Mouse (Mus musculus) MN1 (cell line): ENCODE results near the gene Urgcp.
A peak's percentile ranks its signal among the peaks of the same experiment; 100 is the strongest.
"Not testable (repeated sequence)": the region's sequence is repeated elsewhere in the genome, so short reads cannot be mapped to it uniquely, and the experiment has no call there.

ENCODE experiments used
- DNase-seq: peaks from one replicate; pipeline ENCODE4 v3.0.0-alpha.2; 2016; ENCODE audit warnings: low spot score

The Urgcp gene

GRCm38 (mm10) chr11:5761820-5762632 is at the start of gene Urgcp:
Urgcp (minus strand) TSS chr11:5762376.
- peak; percentile 98 for DNase-seq

GRCm38 (mm10) chr11:5809487-5809886 is 47.3 kb upstream of the Urgcp start:
- not testable (repeated sequence) for DNase-seq

GRCm38 (mm10) chr11:5807956-5808355 is 45.8 kb upstream of the Urgcp start:
- DNase-seq, result no peak

- no peak for DNase-seq
Observed at GRCm38 (mm10) chr11:5805711-5806110, 43.5 kb upstream of the Urgcp start.

- no peak for DNase-seq
Observed at GRCm38 (mm10) chr11:5804174-5804573, 42.0 kb upstream of the Urgcp start.

GRCm38 (mm10) chr11:5803551-5803981 is 41.4 kb upstream of the Urgcp start, which contains the start of gene Pgam2:
Pgam2 (minus strand) TSS chr11:5803733.
- no peak for DNase-seq

GRCm38 (mm10) chr11:5802457-5803217 is 40.5 kb upstream of the Urgcp start:
- DNase-seq, result no peak

GRCm38 (mm10) chr11:5802005-5802404 is 39.8 kb upstream of the Urgcp start:
- no peak for DNase-seq

- DNase-seq, result no peak
Observed at GRCm38 (mm10) chr11:5801511-5801910, 39.3 kb upstream of the Urgcp start.

- no peak for DNase-seq
Observed at GRCm38 (mm10) chr11:5799621-5800490, 37.7 kb upstream of the Urgcp start.

GRCm38 (mm10) chr11:5797928-5798327 is 35.8 kb upstream of the Urgcp start:
- DNase-seq, result no peak

- DNase-seq, result no peak
Observed at GRCm38 (mm10) chr11:5797371-5797770, 35.2 kb upstream of the Urgcp start.

GRCm38 (mm10) chr11:5796939-5797338 is 34.8 kb upstream of the Urgcp start:
- DNase-seq, result no peak

GRCm38 (mm10) chr11:5795706-5796105 is 33.5 kb upstream of the Urgcp start:
- DNase-seq, result peak; percentile 95

- peak; percentile 81 for DNase-seq
Observed at GRCm38 (mm10) chr11:5795290-5795689, 33.1 kb upstream of the Urgcp start.

- DNase-seq, result no peak
Observed at GRCm38 (mm10) chr11:5790431-5790830, 28.3 kb upstream of the Urgcp start.

GRCm38 (mm10) chr11:5789754-5790333 is 27.7 kb upstream of the Urgcp start:
- DNase-seq, result no peak

GRCm38 (mm10) chr11:5789071-5789753 is 27.0 kb upstream of the Urgcp start:
- no peak for DNase-seq

- peak; percentile 99 for DNase-seq
Observed at GRCm38 (mm10) chr11:5788056-5789014, 26.2 kb upstream of the Urgcp start, which contains the start of gene Dbnl. Dbnl (plus strand) TSS chr11:5788488.

- no peak for DNase-seq
Observed at GRCm38 (mm10) chr11:5787671-5788055, 25.5 kb upstream of the Urgcp start.
